Mouse (Mus musculus) forebrain, embryonic 13.5 days (tissue): Measurements from ENCODE around the gene Mef2d. TPM values are rescaled to one million over a fixed set of nuclear protein-coding genes. Genes with fewer than 3 reads are reported as not detected.

Experiments used
- ATAC-seq: fragments of 200-750 bp; cut with Nextera tagmentation; 2 replicates; pipeline ENCODE4 v1.8.0; 2017
- H3K27ac ChIP-seq: fragments of 300-500 bp; sonication (generic); 2 replicates; pipeline ENCODE4 v1.5.1; 2015; ENCODE audit warnings: inconsistent platforms, mild to moderate bottlenecking, moderate library complexity
- H3K27me3 ChIP-seq: fragments of 300-500 bp; sonication (generic); 2 replicates; pipeline ENCODE4 v1.6.1; 2015; ENCODE audit warnings: mild to moderate bottlenecking, inconsistent platforms
- H3K36me3 ChIP-seq: fragments of 300-500 bp; sonication (generic); 2 replicates; pipeline ENCODE4 v1.6.1; 2015; ENCODE audit warnings: mild to moderate bottlenecking, inconsistent platforms; ENCODE audit not compliant: poor library complexity, severe bottlenecking
- H3K4me1 ChIP-seq: fragments of 300-500 bp; sonication (generic); 2 replicates; pipeline ENCODE4 v1.6.1; 2015; ENCODE audit warnings: inconsistent platforms
- H3K4me2 ChIP-seq: fragments of 300-500 bp; sonication (generic); 2 replicates; pipeline ENCODE4 v1.6.1; 2015; ENCODE audit warnings: inconsistent platforms, mild to moderate bottlenecking, moderate library complexity
- H3K4me3 ChIP-seq: fragments of 300-500 bp; sonication (generic); 2 replicates; pipeline ENCODE4 v1.5.1; 2015; ENCODE audit warnings: mild to moderate bottlenecking, inconsistent platforms
- H3K9ac ChIP-seq: fragments of 300-500 bp; sonication (generic); 2 replicates; pipeline ENCODE4 v1.6.1; 2015; ENCODE audit warnings: mild to moderate bottlenecking, inconsistent platforms
- H3K9me3 ChIP-seq: fragments of 300-500 bp; sonication (generic); replicated peaks from 2 replicates; pipeline ENCODE4 v1.6.1; 2016; ENCODE audit warnings: inconsistent platforms
- WGBS: fragments of 180-500 bp; shearing (Covaris S2); methylation state at CpG from one replicate; pipeline ENCODE4 v1.1.7; 2015; 5-methylcytosine and 5-hydroxymethylcytosine counted together
- polyA plus RNA-seq: library from polyadenylated mRNA; unstranded; fragments of >200 nt; fragmentation: Nextera tagmentation; extraction: Ambion mirVana; gene quantifications from 2 replicates; pipeline ENCODE4 v1.2.1, GENCODE M21; 2015

Gene Mef2d
- polyA plus RNA-seq, 1 experiment from 2014 or later: 15.0 TPM

DNA sequence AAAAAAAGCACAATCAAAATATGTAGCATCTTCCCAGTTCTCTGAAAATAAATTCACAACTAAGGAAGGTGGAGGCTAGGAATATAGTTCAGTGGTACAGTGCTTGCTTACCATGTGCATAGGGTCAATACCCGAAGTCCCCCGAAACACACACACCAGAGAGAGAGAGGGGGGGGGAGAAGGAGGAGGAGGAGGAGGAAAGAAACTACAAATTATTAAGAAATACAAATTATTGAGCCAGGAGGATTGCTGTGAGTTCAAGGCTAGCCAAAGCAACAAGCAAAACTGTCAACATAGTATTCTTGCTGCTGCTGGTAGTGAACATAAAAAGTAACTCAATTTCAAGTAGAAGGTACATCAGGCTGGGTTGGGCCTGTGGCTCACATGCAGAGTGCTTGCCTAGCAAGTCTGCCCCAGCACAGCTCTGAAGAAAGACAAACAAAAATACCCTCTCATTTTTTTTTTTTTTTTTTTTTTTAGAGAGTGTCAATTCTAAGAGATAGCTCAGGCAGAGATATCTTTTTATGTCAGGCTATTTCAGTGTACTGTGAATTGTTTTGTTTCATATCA, 57.5 kb downstream of the Mef2d start:
- Histone ChIP-seq H3K9ac (peak overlapping the region; percentile 100), H3K4me1 (peaks cover 83% of the 10 kb centered on the region), H3K9me3 (no peaks in the 10 kb centered on the region), H3K4me2 (peak overlapping the region; percentile 88), H3K27me3 (peaks cover 5% of the 10 kb centered on the region; the same call in 1 of the 2 replicates), H3K4me3 (peak overlapping the region; percentile 62), H3K27ac (peak overlapping the region; percentile 100), H3K36me3 (no peaks in the 10 kb centered on the region)
- WGBS: 28% methylated on average over 2 of the region's 2 CpGs
- no peak for ATAC-seq

DNA sequence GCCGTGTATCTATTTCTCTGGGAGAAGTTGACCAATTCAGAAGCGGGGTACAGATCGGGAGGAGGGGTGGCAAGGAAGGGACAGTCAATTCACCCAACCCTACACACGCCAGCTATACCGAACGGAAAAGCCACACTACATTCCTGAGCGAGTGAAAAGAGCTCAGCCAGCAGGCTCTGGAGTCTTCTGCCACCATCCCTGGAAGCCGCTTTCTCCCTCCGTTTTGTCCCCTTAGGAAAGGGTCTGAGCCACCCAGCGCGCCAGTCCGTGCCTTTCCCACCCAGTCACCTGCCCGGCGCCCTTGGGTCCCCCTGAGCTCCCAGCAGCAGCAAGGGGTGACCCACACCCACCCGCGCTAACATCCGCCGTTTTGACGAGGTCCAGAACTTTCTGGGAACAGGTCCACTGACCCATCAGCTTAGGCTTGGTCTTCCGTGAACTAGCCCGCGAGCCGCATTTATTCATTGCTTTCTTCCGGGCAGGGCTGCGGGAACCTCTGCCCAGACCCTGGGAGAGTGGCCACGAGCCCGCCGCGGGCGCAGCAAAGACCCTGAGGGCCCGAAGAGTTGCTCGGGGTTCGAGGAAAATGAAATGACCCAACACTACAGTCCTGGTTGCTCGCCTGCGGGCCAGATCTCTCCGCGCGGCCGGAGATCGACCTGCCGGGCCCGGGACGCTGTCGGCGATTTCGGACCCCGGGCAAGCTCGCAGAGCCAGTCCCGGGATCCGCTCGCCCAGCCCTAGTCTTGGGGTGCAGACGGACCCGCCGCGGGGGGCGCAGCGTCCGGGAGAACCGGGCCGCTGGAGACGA, 58.2 kb downstream of the Mef2d start:
- Histone ChIP-seq H3K9ac (peak overlapping the region; percentile 100), H3K4me1 (peaks cover 87% of the 10 kb centered on the region), H3K36me3 (no peaks in the 10 kb centered on the region), H3K9me3 (no peaks in the 10 kb centered on the region), H3K27ac (peak overlapping the region; percentile 100), H3K27me3 (peaks cover 5% of the 10 kb centered on the region; the same call in 1 of the 2 replicates), H3K4me2 (peak overlapping the region; percentile 88), H3K4me3 (peak overlapping the region; percentile 62)
- WGBS: under 1% methylated on average over 60 of the region's 61 CpGs
- no peak for ATAC-seq

DNA sequence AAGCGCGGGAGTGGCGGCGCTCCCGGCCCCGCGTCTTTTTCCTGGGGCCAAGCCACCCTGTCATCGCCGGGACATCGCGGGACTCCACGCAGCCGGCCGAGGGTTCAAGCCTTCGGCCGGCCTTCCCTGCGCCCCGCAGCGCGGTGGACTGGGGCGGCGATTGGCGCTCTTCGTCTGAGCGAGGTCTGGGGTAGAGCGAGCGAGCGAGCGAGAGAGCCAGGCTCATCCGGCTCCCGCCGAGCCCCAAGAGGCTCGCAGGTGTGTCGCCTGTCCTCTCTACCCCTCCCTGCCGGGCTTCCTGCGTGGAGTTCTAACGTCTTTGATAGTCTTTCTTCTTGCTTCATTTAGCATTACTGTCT, 58.8 kb downstream of the Mef2d start:
- under 1% methylated on average over 34 of the region's 37 CpGs for WGBS
- H3K9ac ChIP-seq: peak overlapping the region; percentile 100
- H3K4me2 ChIP-seq: peak overlapping the region; percentile 88
- no peak for ATAC-seq
- no peaks in the 10 kb centered on the region for H3K36me3 ChIP-seq
- H3K4me1 ChIP-seq: peaks cover 88% of the 10 kb centered on the region
- H3K27ac ChIP-seq: peak overlapping the region; percentile 100
- H3K9me3 ChIP-seq: no peaks in the 10 kb centered on the region
- peak overlapping the region; percentile 62 for H3K4me3 ChIP-seq
- H3K27me3 ChIP-seq: peaks cover 5% of the 10 kb centered on the region; the same call in 1 of the 2 replicates

DNA sequence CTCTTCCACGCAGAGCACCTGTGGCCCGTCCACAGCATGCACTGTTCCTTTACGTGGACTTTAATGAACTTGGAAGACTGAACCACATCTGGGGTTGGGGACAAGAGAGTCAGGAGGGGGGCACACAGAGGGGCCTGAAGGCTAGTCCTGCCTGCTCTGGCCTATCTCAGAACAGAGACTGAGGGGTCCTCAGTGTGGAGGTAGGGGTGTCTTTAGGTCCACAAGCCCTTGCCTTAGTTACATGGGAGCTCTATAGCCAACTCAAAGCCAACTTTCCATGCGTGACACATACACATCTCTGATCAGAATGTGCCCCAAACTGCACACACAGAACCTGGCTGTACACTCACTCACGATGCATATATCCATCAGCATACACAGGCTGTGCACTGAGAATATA, 59.5 kb downstream of the Mef2d start:
- Histone ChIP-seq H3K4me3 (peak overlapping the region; percentile 62), H3K36me3 (no peaks in the 10 kb centered on the region), H3K4me1 (peaks cover 93% of the 10 kb centered on the region), H3K4me2 (peak overlapping the region; percentile 88), H3K27ac (peak overlapping the region; percentile 100), H3K27me3 (peaks cover 2% of the 10 kb centered on the region; the same call in 1 of the 2 replicates), H3K9ac (peak overlapping the region; percentile 100), H3K9me3 (no peaks in the 10 kb centered on the region)
- ATAC-seq: no peak
- WGBS: 18% methylated on average over 5 of the region's 5 CpGs

DNA sequence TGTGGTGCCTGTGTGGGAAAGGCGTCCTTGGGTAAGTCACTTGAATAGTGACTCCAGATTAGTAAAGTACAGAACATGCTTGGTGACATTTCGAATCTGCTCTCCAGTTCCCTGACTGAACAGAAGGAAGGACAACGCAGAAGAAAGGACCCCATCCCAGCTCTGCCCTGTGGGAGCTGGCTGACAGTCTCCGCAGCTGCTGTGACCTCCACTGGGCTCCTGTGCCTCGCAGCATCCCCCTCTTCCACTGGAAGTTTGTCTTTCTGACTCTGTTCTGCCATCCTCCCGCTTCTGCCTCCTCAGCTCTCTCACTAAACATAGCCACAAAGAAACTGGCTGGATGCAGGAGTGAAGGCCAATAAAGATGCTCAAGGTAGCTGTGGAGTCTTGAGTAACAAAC, 60.8 kb downstream of the Mef2d start:
- Histone ChIP-seq H3K27ac (peak overlapping the region; percentile 100), H3K27me3 (no peaks in the 10 kb centered on the region; the same call in 1 of the 2 replicates), H3K36me3 (no peaks in the 10 kb centered on the region), H3K9me3 (no peaks in the 10 kb centered on the region), H3K4me2 (peak overlapping the region; percentile 88), H3K4me3 (peak overlapping the region; percentile 62), H3K4me1 (peaks cover 82% of the 10 kb centered on the region), H3K9ac (peak overlapping the region; percentile 100)
- no peak for ATAC-seq
- 7% methylated on average over 6 of the region's 6 CpGs for WGBS

DNA sequence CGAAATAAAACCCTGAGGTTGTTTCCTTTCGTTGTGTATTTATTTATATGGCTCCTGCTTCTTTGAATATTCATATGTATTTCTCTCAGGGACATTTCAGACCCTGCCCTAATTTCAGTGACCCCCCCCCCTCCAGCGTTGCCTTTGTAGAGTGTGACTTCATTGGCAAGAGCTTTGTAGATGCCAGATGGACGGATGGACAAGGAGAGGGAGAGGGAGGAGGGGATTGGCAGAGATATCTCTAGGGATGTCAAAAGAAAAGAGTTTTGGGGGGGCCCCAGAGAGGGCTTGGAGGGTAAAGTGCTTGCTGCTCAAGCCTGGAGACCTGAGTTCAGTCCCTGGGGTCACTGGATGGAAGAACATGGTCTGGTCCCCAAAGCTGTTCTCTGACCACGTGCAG, 61.3 kb downstream of the Mef2d start:
- H3K4me1 ChIP-seq: peaks cover 77% of the 10 kb centered on the region
- no peak for ATAC-seq
- no peaks in the 10 kb centered on the region for H3K9me3 ChIP-seq
- WGBS: 8% methylated on average over 5 of the region's 5 CpGs
- peak overlapping the region; percentile 100 for H3K9ac ChIP-seq
- H3K4me2 ChIP-seq: peak overlapping the region; percentile 88
- peak overlapping the region; percentile 62 for H3K4me3 ChIP-seq
- H3K27me3 ChIP-seq: no peaks in the 10 kb centered on the region; the same call in 1 of the 2 replicates
- no peaks in the 10 kb centered on the region for H3K36me3 ChIP-seq
- peak overlapping the region; percentile 100 for H3K27ac ChIP-seq

DNA sequence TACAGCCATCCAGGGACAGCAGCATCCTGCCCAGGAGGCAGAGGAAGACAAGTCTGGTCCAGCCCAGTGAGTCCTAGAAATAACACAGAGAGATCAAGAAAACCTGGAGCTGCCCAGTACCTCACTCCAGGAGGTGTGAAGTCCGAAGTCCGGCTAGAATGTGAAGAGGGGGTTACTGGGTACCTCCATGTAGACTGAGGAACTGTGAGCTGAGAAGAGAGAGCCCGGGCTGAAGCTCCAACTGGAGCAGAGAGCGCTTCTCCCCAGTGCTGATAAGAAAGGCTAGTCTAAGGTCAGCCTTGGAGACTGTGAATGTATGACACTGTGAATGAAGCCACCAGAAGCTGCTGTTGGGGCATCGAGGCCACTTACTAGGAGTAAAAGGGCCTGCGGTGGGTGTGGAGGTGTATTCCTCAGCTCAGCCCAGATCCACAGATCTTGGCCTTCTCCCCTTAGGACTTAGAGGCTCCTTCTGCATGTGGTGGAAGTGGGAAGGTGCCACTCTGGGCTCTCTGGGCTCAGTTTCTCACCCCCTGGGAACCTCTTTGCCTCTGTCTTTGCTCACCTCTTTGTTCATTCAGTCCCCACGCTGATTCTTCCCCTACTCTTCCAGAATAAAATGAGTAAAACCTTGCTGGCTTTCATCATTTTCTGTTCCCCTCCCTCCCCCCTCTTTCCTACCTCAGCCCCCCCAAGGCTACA, 62.0 kb downstream of the Mef2d start:
- Histone ChIP-seq H3K9me3 (no peaks in the 10 kb centered on the region), H3K4me3 (peak overlapping the region; percentile 62), H3K27me3 (no peaks in the 10 kb centered on the region; the same call in 1 of the 2 replicates), H3K4me1 (peaks cover 70% of the 10 kb centered on the region), H3K9ac (peak overlapping the region; percentile 100), H3K4me2 (peak overlapping the region; percentile 88), H3K27ac (peak overlapping the region; percentile 100), H3K36me3 (no peaks in the 10 kb centered on the region)
- WGBS: 3% methylated on average over 7 of the region's 7 CpGs
- no peak for ATAC-seq

DNA sequence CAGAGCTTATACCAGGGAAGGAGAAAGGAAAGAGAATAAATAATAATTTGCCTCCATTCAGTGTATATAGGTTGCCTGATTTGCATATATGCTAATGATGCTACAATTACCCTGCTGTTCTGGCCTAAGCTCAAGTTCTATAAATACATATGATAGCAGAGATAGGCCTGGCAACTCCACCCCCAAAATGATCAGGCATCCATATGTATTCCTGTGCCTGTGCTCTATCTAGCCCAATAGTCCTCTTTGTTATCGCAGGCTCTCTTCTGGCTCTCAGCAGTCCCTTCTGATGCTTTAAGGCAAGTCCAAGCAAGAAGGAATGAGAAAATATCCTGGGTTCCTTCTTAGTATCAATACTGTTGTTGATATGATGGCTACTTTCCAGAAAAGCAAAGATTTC, 62.6 kb downstream of the Mef2d start:
- peak overlapping the region; percentile 88 for H3K4me2 ChIP-seq
- WGBS: 0% methylated on average over 1 of the region's 1 CpGs

DNA sequence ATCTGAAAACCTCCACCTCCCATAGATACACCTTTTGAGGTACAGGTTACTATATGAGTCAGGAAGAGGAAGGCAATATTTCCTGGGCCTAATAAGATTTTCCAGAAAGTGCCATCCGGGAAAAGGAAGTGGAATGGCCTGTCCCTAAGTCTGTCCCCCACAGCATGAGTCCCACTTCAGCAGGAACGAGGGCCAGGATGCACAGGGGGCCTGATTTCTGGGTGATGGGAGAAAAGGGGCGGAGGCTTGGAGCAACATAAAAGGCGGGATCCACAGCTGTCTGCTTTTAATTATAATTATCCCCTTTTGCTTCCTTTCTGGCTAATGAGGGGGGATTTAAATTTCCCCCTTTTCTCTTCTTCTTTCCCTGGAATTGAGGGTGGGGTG, 63.0 kb downstream of the Mef2d start:
- H3K4me1 ChIP-seq: peaks cover 69% of the 10 kb centered on the region
- ATAC-seq: peak; percentile 55
- peak overlapping the region; percentile 100 for H3K9ac ChIP-seq
- H3K36me3 ChIP-seq: peaks cover 7% of the 10 kb centered on the region
- WGBS: 2% methylated on average over 4 of the region's 4 CpGs
- H3K4me2 ChIP-seq: peak overlapping the region; percentile 88
- H3K27ac ChIP-seq: peak overlapping the region; percentile 100
- no peaks in the 10 kb centered on the region; the same call in 1 of the 2 replicates for H3K27me3 ChIP-seq
- H3K9me3 ChIP-seq: no peaks in the 10 kb centered on the region
- peak overlapping the region; percentile 96 for H3K4me3 ChIP-seq

More for the DNA sequence above, 62.6 kb downstream of the Mef2d start:
- H3K9ac ChIP-seq: peak overlapping the region; percentile 100
- no peaks in the 10 kb centered on the region; the same call in 1 of the 2 replicates for H3K27me3 ChIP-seq
- peak overlapping the region; percentile 96 for H3K4me3 ChIP-seq
- peaks cover 3% of the 10 kb centered on the region for H3K36me3 ChIP-seq
- H3K27ac ChIP-seq: peak overlapping the region; percentile 100
- peak; percentile 33 for ATAC-seq
- no peaks in the 10 kb centered on the region for H3K9me3 ChIP-seq
- H3K4me1 ChIP-seq: peaks cover 65% of the 10 kb centered on the region

DNA sequence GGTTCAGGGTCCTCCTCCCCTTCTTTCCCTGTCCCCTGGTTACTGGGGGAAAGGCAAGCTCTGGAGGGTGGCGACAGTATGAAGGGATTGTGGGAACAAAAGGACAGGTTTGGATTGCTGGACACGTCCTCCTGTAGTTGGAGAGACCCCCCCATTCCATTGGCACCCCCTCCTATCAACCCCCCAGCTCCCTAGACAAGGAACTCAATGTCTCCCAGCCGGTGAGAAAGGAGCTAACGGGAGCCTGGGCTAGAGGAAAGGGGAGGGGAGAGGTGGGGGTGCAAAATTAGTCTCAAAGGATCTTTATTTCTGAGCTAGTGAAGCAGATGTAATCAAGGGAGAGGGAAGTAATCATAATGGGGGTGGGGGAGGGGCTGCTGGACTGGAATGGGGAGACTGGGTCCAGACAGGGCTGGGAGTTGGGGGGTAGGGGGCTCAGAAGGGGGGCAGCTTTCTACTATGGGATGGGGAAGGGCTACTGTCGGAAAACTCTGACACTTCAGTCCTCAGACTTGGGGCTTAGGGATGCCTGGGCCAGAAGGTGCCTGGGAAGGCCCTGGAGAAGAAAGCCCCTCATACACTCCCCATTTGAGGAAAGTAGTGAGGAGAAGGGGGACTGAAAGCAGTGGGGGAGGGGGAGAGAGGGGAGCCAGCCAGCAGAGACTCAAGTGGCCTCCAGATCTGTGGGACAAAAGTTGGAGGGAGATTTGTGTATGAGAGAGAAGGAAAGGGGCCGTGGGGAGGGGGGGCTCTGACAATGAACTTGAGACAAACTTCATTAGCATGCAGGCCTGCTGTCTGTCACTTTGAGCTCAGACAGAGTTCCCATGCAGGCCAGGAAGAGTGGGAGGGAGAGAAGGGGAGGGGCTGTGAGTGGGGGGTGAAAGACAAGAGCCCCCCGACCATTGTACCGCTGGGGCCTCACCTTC, 63.7 kb downstream of the Mef2d start:
- H3K4me2 ChIP-seq: peak overlapping the region; percentile 88
- H3K9ac ChIP-seq: peak overlapping the region; percentile 100
- WGBS: 0% methylated on average over 8 of the region's 8 CpGs
- H3K27ac ChIP-seq: peak overlapping the region; percentile 100
- no peaks in the 10 kb centered on the region; the same call in 1 of the 2 replicates for H3K27me3 ChIP-seq
- peaks cover 69% of the 10 kb centered on the region for H3K4me1 ChIP-seq
- ATAC-seq: peak; percentile 75
- H3K4me3 ChIP-seq: peak overlapping the region; percentile 96
- H3K9me3 ChIP-seq: no peaks in the 10 kb centered on the region
- H3K36me3 ChIP-seq: peaks cover 14% of the 10 kb centered on the region

DNA sequence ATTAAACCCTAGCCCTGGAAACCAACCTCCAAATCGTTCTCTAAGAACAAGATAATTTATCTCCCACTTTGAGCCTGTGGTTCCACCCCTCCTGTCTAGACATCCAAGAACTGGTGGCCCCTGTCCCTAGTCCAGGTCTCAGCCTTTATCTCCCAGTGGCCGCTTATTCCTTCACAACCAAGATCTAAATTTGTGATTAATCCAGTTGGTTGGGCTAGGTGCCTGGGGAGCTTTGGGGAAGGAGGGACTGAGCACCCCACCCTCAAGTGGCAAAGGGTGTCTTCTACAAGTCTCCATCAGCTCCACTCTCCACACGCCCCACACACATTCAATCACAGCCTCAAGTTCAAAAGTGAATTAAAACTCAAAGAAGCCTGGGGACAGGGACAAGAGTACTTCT, 64.3 kb downstream of the Mef2d start:
- no peaks in the 10 kb centered on the region; the same call in 1 of the 2 replicates for H3K27me3 ChIP-seq
- 3% methylated on average over 3 of the region's 3 CpGs for WGBS

More for the DNA sequence above, 64.3 kb downstream of the Mef2d start:
- peak overlapping the region; percentile 100 for H3K27ac ChIP-seq
- peaks cover 69% of the 10 kb centered on the region for H3K4me1 ChIP-seq
- H3K9me3 ChIP-seq: no peaks in the 10 kb centered on the region
- H3K36me3 ChIP-seq: peaks cover 19% of the 10 kb centered on the region
- peak overlapping the region; percentile 88 for H3K4me2 ChIP-seq
- peak; percentile 7; the same call in 1 of the 2 replicates for ATAC-seq
- H3K9ac ChIP-seq: peak overlapping the region; percentile 100
- peak overlapping the region; percentile 96 for H3K4me3 ChIP-seq
